Mouse (Mus musculus): Measurements from ENCODE around the gene Upp2. TPM values are rescaled to one million over a fixed set of nuclear protein-coding genes. Genes with fewer than 3 reads are reported as not detected.

The Upp2 gene
- polyA plus RNA-seq, 1 experiment from 2014 or later, result 19.0 TPM

DNA sequence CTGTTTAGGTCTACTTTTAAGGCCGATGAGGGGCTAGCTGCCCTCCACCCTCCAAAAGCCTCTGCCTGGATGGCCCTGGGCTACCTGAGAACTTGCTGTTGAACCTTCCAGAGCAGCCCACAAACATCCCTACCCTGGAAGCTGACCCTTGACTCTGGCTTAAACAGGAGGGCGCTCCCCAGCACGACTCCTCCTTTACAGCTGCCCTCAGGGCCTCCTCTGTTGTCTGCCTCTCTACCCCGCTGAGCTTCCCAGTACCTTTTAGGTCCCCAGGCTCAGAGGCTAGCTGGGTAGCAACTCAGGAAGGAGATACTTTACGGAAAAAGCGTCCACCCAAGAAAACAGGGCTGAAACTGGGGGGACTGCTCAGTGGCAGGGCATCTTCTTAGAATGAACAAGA lies 15.2 kb upstream of the Upp2 start:
- no peaks in the 10 kb centered on the region for H3K36me3 ChIP-seq
- peaks cover 45% of the 10 kb centered on the region for H3K4me1 ChIP-seq
- H3K27me3 ChIP-seq (replicated peaks), result no peaks in the 10 kb centered on the region
- H3K27ac ChIP-seq (replicated peaks), result no peak overlapping the region
- no peaks in the 10 kb centered on the region for H3K9me3 ChIP-seq (replicated peaks)
- WGBS, result 39% methylated on average over 6 of the region's 6 CpGs
- H3K4me2 ChIP-seq, result no peak overlapping the region
- H3K4me3 ChIP-seq (replicated peaks), result no peak overlapping the region
- no peak for ATAC-seq (ENCODE audit: low FRiP score)
- H3K9ac ChIP-seq (replicated peaks), result no peak overlapping the region

DNA sequence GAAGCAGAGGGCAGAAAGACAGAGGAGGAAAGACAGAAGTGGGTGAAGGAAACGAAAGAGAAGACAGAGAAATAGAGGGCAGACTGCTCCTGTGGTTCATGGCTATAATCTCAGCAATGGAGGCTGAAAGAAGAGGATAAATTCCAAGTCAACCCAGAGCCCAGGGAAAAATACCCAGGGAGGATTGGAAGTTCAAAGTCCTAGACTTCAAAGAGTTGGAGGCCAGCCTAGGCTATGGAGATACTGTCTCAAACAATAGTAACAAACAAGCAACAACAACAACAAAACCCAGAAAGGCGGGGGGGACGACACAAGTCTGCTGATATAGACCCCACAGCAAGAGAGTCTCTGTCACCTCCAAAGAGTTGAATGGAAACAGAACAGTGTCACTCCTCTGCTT lies 14.8 kb upstream of the Upp2 start:
- no peak overlapping the region for H3K4me2 ChIP-seq
- no peaks in the 10 kb centered on the region for H3K27me3 ChIP-seq (replicated peaks)
- no peak for ATAC-seq (ENCODE audit: low FRiP score)
- no peak overlapping the region for H3K9ac ChIP-seq (replicated peaks)
- WGBS, result 38% methylated on average over 3 of the region's 3 CpGs
- no peak overlapping the region for H3K4me3 ChIP-seq (replicated peaks)
- peaks cover 43% of the 10 kb centered on the region for H3K4me1 ChIP-seq
- H3K36me3 ChIP-seq, result no peaks in the 10 kb centered on the region
- no peak overlapping the region for H3K27ac ChIP-seq (replicated peaks)
- no peaks in the 10 kb centered on the region for H3K9me3 ChIP-seq (replicated peaks)

DNA sequence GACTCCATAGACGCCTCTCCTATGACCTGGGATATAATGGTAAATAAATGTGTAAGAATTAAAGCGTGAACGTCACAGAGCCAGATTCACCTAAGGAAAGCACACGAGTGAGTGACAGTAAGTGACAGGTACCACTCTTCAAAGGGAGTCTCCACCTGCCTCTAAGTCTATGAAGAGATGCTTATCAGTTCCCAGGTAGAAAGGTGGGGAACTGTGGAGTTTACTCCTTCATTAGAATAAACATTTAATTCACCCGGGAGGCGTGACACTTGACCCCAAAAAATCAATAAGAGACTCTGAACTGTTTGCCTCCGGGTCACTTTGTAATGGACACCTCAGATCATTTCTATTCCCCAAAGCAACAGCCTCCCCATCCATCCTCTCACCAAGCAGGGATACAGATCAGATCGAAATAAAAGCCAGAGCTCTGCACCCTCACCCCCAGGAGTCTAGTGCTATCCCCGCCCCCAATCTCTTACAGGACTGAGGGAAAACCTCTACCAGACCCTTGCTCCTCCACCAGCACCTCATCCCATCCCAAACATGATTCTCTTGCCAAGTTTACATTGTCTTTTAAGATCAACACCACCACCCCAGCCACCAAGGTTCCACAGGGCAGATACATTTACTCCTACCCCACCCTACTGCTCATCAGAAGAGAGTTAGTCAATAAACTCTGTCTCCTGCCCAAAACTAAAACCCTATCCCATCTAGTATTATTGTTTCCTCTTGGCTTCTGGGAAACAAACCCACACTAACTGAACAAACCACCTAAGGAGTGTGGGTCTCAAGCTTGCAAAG lies 9.9 kb upstream of the Upp2 start:
- Histone ChIP-seq H3K36me3 (no peaks in the 10 kb centered on the region), H3K9ac (replicated peaks) (no peak overlapping the region), H3K4me3 (replicated peaks) (no peak overlapping the region), H3K4me1 (peaks cover 21% of the 10 kb centered on the region), H3K4me2 (no peak overlapping the region), H3K9me3 (replicated peaks) (no peaks in the 10 kb centered on the region), H3K27ac (replicated peaks) (no peak overlapping the region), H3K27me3 (replicated peaks) (no peaks in the 10 kb centered on the region)
- WGBS, result 82% methylated on average over 9 of the region's 9 CpGs
- ATAC-seq (ENCODE audit: low FRiP score), result no peak

DNA sequence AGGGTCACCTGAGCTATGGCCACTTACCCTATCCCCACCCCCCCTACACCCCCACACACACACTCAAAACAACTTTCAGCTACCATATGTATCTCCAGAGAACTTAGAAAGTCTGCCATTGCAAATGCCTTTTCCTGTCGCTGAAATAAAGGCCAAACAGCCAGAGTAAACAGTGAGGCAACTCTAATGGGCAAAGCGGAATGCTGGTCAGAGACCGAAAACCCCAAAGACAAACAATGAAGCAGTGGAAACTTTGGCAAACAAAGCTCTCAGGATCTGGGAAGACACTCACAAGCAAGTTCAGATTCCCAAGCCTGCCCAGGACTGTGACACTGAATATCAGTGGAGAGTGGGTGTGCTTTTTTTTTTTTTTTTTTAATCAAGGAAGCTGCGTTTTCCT lies 5.0 kb upstream of the Upp2 start:
- Histone ChIP-seq H3K27ac (replicated peaks) (no peak overlapping the region), H3K9ac (replicated peaks) (no peak overlapping the region), H3K9me3 (replicated peaks) (no peaks in the 10 kb centered on the region), H3K4me2 (no peak overlapping the region), H3K27me3 (replicated peaks) (no peaks in the 10 kb centered on the region), H3K36me3 (no peaks in the 10 kb centered on the region), H3K4me1 (peaks cover 47% of the 10 kb centered on the region), H3K4me3 (replicated peaks) (no peak overlapping the region)
- WGBS, result 60% methylated on average over 4 of the region's 4 CpGs
- ATAC-seq (ENCODE audit: low FRiP score), result no peak

DNA sequence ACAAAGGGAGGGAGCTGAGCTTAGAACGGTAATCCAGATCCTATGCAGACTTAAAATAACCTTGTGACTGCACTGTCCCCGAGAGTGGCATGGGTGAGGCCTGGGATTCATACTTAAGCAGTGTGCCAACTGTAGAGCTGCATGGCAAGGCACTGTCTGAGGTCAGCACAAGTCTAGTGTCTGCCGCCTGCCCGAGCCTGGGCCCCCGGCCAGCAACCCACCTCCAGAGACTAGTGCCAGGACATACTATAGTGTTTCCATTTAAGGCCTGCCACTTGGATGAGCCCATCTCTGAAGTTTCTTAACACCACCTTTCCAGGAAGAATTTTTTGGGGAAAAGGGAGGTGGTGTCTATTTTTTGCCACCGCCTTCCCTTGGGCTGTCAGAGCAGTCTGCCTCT lies 1.8 kb upstream of the Upp2 start:
- 41% methylated on average over 6 of the region's 6 CpGs for WGBS
- H3K4me2 ChIP-seq, result peak overlapping the region; percentile 72
- H3K27me3 ChIP-seq (replicated peaks), result no peaks in the 10 kb centered on the region
- no peaks in the 10 kb centered on the region for H3K36me3 ChIP-seq
- ATAC-seq (ENCODE audit: low FRiP score), result no peak
- peak overlapping the region; percentile 98; the same call in 1 of the 2 replicates for H3K27ac ChIP-seq (replicated peaks)
- no peaks in the 10 kb centered on the region for H3K9me3 ChIP-seq (replicated peaks)
- H3K9ac ChIP-seq (replicated peaks), result peak overlapping the region; percentile 74
- H3K4me1 ChIP-seq, result peaks cover 60% of the 10 kb centered on the region
- H3K4me3 ChIP-seq (replicated peaks), result peak overlapping the region; percentile 88

DNA sequence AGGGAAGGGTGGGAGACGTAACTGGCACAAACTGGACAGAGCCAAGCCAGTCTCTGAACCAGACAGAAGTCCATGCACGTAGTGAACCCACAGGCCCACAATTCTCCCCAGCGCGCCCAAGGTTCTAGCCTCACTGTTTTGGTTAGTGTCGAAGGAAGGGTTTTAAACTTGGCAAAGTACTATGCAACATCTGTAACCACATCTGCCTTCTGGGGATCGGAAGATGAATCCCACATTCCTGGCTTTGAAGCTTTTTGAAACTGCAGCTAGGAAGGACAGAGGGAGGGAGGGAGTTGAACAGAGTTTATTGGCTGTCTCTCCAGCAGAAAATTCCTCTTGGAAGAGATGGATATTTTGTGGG lies 1.1 kb upstream of the Upp2 start:
- WGBS, result 2% methylated on average over 6 of the region's 6 CpGs
- H3K4me1 ChIP-seq, result peaks cover 60% of the 10 kb centered on the region
- no peaks in the 10 kb centered on the region for H3K9me3 ChIP-seq (replicated peaks)
- no peaks in the 10 kb centered on the region for H3K36me3 ChIP-seq
- peak overlapping the region; percentile 72 for H3K4me2 ChIP-seq
- H3K27me3 ChIP-seq (replicated peaks), result no peaks in the 10 kb centered on the region
- peak overlapping the region; percentile 88 for H3K4me3 ChIP-seq (replicated peaks)
- no peak for ATAC-seq (ENCODE audit: low FRiP score)
- peak overlapping the region; percentile 98 for H3K27ac ChIP-seq (replicated peaks)
- H3K9ac ChIP-seq (replicated peaks), result peak overlapping the region; percentile 74

DNA sequence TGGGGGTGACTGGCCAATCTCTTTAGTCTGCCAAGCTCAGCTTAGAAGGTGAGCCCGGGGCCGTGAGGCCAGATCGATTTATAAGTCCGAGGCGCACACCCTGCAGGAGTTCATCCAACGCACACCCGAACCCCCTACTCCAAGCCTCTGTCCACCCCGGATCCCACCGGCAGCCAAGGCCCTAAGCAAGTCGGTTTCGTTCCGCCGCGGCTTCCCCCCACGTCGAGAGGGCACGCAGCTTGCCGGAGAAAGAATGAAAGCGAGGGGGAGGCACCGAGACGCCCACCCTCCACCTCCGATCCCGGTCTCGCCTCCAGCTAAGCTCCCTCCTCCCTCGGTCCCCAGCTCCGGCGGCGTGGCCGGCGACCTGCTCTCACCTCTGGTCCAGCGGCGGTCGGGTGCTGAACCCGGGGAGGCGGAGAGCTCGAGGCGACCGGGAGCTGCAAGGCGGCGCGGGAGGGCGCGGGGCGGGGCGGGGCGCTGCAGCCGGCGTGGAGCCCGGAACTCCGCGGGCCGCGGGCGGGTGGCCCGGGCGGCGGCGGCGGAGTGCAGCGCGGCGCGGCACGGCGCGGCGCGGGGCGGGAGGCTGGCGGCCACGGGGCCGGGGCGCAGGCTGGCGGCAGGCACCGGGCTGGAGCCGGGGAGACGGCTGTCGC lies 560 bp upstream of the Upp2 start:
- peak overlapping the region; percentile 98 for H3K27ac ChIP-seq (replicated peaks)
- H3K9me3 ChIP-seq (replicated peaks), result no peaks in the 10 kb centered on the region
- WGBS, result 1% methylated on average over 78 of the region's 78 CpGs
- H3K36me3 ChIP-seq, result no peaks in the 10 kb centered on the region
- peak overlapping the region; percentile 74 for H3K9ac ChIP-seq (replicated peaks)
- H3K4me2 ChIP-seq, result peak overlapping the region; percentile 72
- peak overlapping the region; percentile 88 for H3K4me3 ChIP-seq (replicated peaks)
- peak; percentile 71 for ATAC-seq (ENCODE audit: low FRiP score)
- peaks cover 60% of the 10 kb centered on the region for H3K4me1 ChIP-seq
- no peaks in the 10 kb centered on the region for H3K27me3 ChIP-seq (replicated peaks)

DNA sequence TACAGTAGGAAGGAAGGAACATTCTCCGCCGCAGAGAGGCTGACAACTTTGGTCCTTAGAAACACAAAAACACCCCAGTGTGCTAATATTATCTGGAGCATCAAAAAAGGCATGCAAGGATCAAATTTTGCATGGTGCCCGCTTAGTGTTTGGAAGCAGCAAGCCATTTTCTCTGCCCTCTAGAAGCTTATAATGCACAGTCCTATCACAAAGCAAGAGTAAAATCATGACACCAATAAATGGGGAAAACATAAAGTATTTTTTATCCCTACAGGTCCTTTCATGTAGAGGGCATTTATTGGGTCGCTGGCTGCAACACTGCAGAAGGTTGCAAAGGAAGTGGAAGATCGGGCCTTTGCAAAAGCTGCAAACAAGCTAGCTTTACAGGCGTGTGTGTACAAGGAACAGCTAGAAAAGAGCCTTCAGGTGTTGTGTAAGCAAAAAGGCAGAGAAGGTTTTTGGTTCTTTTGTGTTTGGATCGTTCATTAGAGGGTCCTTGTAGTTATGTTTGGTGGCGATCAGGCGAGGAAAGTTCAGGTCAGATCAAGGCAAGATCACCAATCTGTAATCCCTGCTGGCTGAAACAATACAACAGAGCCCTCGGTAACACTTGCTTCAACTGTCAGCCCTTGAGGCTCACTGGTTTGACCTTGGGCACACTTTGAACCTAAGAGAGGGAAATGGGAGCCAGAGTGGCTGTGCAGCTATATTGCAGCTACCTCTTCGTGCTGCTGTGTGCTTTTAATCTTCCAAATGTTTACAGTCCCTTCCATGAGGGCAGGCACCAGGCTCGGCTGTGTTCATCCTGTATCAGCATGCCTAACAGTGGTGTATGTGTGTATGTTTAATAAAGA lies 995 bp downstream of the Upp2 start:
- Histone ChIP-seq H3K4me3 (replicated peaks) (peak overlapping the region; percentile 88), H3K9me3 (replicated peaks) (no peaks in the 10 kb centered on the region), H3K27me3 (replicated peaks) (no peaks in the 10 kb centered on the region), H3K27ac (replicated peaks) (peak overlapping the region; percentile 98), H3K4me2 (peak overlapping the region; percentile 72), H3K4me1 (peaks cover 46% of the 10 kb centered on the region), H3K36me3 (no peaks in the 10 kb centered on the region), H3K9ac (replicated peaks) (peak overlapping the region; percentile 74)
- 5% methylated on average over 12 of the region's 12 CpGs for WGBS
- ATAC-seq (ENCODE audit: low FRiP score), result no peak

DNA sequence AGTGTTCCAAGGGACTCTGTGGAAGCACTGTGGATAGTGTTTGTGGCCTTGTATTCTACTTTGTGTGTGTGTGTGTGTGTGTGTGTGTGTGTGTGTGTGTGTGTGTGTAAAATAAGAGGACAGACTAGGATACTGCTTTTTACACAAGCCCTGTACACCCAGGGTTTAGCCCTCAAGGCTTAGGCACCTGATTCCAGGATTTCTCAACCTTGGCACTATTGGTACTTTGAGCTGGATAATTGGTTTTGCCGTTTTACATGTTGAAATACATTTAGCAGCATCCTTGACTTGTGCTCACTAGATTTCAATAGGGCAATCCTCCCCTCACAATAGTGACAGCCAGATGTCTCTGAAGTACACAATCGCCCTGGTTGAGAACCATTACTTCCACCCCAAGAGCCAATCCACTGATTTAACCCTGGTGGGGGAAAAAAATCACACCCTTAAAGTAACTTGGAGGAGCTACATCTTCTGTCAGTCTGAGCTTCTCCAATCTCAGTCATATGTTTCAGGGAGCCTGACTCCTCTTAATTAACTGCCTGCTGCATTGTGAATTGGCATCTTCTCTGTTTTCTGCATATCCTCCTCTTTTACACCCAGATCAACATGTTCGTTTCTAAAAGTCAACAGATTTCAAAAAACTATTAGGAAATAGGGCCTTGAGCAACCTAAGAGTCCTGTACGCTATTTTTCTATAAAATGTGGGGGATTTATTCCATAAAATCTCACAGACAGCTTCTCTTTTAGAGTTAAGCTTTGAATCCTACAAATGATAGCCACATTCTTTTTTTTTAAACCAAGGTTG lies 1.9 kb downstream of the Upp2 start:
- 55% methylated on average over 4 of the region's 4 CpGs for WGBS
- Histone ChIP-seq H3K27me3 (replicated peaks) (no peaks in the 10 kb centered on the region), H3K9ac (replicated peaks) (peak overlapping the region; percentile 74), H3K27ac (replicated peaks) (peak overlapping the region; percentile 98), H3K4me1 (peaks cover 38% of the 10 kb centered on the region), H3K4me2 (peak overlapping the region; percentile 72), H3K4me3 (replicated peaks) (peak overlapping the region; percentile 88), H3K36me3 (no peaks in the 10 kb centered on the region), H3K9me3 (replicated peaks) (no peaks in the 10 kb centered on the region)
- ATAC-seq (ENCODE audit: low FRiP score), result no peak

DNA sequence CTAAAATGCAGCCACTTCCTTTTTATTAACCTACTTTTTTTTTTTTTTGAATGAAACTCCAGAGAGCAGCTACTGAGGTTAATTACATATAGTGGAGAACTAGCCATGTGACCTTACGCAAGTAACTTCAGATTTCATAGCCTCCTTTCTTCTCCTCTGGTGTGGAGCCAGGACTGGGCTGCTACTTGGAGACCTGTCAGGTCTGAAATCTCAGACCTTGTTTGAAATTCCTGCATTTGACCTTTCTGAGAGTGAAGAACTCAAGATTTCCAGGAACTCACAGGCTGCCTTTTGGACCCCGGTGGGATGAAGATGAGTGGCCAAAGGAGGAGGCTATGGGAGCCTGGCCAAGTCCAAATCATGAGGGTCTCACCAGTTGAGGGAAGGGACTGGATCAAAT lies 7.1 kb downstream of the Upp2 start:
- Histone ChIP-seq H3K27me3 (replicated peaks) (no peaks in the 10 kb centered on the region), H3K4me3 (replicated peaks) (no peak overlapping the region), H3K4me2 (no peak overlapping the region), H3K9ac (replicated peaks) (no peak overlapping the region), H3K9me3 (replicated peaks) (no peaks in the 10 kb centered on the region), H3K27ac (replicated peaks) (no peak overlapping the region), H3K4me1 (peaks cover 2% of the 10 kb centered on the region; the same call in 1 of the 2 replicates), H3K36me3 (no peaks in the 10 kb centered on the region)
- WGBS, result 89% methylated on average over 2 of the region's 2 CpGs
- ATAC-seq (ENCODE audit: low FRiP score), result no peak

DNA sequence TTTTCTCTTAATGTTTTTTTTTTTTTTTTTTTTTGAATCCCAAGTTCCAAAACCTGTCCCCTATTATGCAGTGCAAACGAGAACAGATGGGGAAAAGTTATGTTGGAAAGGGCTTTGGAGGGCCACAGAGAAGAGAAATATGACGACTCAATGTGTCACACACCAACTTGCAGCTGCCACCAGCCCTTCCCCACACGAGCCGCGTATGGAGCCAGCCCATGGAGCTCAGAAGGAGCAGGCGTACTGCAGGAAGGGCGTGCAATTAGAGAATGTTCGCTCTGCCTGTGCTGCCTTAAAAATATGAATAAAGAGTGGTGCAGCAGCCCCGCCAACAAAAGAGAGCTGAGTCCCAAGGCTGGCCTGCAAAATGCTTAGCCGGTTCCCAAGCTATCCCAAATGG lies 19.2 kb downstream of the Upp2 start:
- 67% methylated on average over 10 of the region's 10 CpGs for WGBS
- H3K4me3 ChIP-seq (replicated peaks), result no peak overlapping the region
- no peaks in the 10 kb centered on the region for H3K4me1 ChIP-seq
- no peak overlapping the region for H3K27ac ChIP-seq (replicated peaks)
- no peaks in the 10 kb centered on the region for H3K27me3 ChIP-seq (replicated peaks)
- ATAC-seq (ENCODE audit: low FRiP score), result no peak
- H3K9me3 ChIP-seq (replicated peaks), result no peaks in the 10 kb centered on the region
- H3K9ac ChIP-seq (replicated peaks), result no peak overlapping the region
- H3K36me3 ChIP-seq, result no peaks in the 10 kb centered on the region
- H3K4me2 ChIP-seq, result no peak overlapping the region
